Mouse (Mus musculus): ENCODE results near the gene Slc16a10. TPM values are rescaled to one million over a fixed set of nuclear protein-coding genes. Genes with fewer than 3 reads are reported as not detected.

Slc16a10 gene
- polyA plus RNA-seq, 1 experiment, result 59.0 TPM

DNA sequence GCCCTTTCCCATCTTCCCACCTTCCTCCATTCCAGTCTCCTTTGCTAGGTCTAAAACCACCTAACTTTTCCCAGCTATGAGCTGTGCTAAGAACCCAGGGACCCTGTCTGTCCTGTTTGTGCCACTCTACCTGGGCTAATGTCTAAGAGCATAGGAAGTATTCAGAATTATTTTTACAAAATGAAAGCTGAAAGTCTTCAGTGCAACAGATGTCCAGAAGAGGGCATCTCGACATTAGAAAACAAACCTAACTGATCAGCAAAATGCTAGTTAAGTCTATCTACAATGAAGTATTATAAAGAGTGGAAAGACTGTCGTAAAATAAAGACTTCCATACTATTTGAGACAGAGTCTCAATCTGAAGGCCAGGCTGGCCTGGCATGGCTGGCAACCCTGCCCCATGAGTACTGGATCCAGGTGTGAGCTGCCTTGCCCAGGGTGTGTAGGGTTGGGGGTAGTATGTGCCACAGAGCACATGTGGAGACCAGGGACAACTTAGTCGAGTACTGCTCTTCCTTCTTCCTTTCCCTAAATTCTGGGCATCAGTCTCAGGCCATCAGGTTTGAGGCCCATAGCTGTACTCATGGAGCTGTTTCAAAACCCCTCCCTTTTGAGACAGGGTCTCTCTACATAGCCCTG lies 88.7 kb downstream of the Slc16a10 start:
- TF ChIP-seq POLR2A (IDR thresholded peaks at IDR 0.05; ENCODE audit: borderline replicate concordance, low read depth, low read length) (no peak), CTCF (IDR thresholded peaks at IDR 0.05; ENCODE audit: low read depth, low read length) (0 out of 2 replicates have a peak, but pooled peaks have one; percentile 27)

GRCm38 (mm10) chr10:40051997-40052396 lies 90.1 kb downstream of the Slc16a10 start:
- Histone ChIP-seq H3K4me1 (ENCODE audit: control insufficient read depth, insufficient read depth, low read length) (no peaks in the 10 kb centered on the region), H3K27ac (ENCODE audit: insufficient read depth, low read depth, low read length) (no peak overlapping the region), H3K4me3 (ENCODE audit: insufficient read depth, low read length) (no peak overlapping the region)
- no peak for TF ChIP-seq POLR2A (IDR thresholded peaks at IDR 0.05; ENCODE audit: borderline replicate concordance, low read depth, low read length)
- no peak for TF ChIP-seq CTCF (IDR thresholded peaks at IDR 0.05; ENCODE audit: low read depth, low read length)

More for the DNA sequence above, 88.7 kb downstream of the Slc16a10 start:
- Histone ChIP-seq H3K27ac (ENCODE audit: insufficient read depth, low read depth, low read length) (no peak overlapping the region), H3K4me3 (ENCODE audit: insufficient read depth, low read length) (no peak overlapping the region), H3K4me1 (ENCODE audit: control insufficient read depth, insufficient read depth, low read length) (peaks cover 3% of the 10 kb centered on the region)

- no peak overlapping the region for H3K27ac ChIP-seq (ENCODE audit: insufficient read depth, low read depth, low read length)
- no peak for TF ChIP-seq POLR2A (IDR thresholded peaks at IDR 0.05; ENCODE audit: borderline replicate concordance, low read depth, low read length)
- TF ChIP-seq CTCF (IDR thresholded peaks at IDR 0.05; ENCODE audit: low read depth, low read length), result no peak
- H3K4me1 ChIP-seq (ENCODE audit: control insufficient read depth, insufficient read depth, low read length), result no peaks in the 10 kb centered on the region
- no peak overlapping the region for H3K4me3 ChIP-seq (ENCODE audit: insufficient read depth, low read length)
Observed at GRCm38 (mm10) chr10:40050763-40051162, 91.3 kb downstream of the Slc16a10 start.

GRCm38 (mm10) chr10:40041339-40041738 lies 100.7 kb downstream of the Slc16a10 start:
- no peak overlapping the region for H3K27ac ChIP-seq (ENCODE audit: insufficient read depth, low read depth, low read length)
- H3K4me3 ChIP-seq (ENCODE audit: insufficient read depth, low read length), result no peak overlapping the region
- H3K4me1 ChIP-seq (ENCODE audit: control insufficient read depth, insufficient read depth, low read length), result no peaks in the 10 kb centered on the region
- no peak for TF ChIP-seq CTCF (IDR thresholded peaks at IDR 0.05; ENCODE audit: low read depth, low read length)
- no peak for TF ChIP-seq POLR2A (IDR thresholded peaks at IDR 0.05; ENCODE audit: borderline replicate concordance, low read depth, low read length)

DNA sequence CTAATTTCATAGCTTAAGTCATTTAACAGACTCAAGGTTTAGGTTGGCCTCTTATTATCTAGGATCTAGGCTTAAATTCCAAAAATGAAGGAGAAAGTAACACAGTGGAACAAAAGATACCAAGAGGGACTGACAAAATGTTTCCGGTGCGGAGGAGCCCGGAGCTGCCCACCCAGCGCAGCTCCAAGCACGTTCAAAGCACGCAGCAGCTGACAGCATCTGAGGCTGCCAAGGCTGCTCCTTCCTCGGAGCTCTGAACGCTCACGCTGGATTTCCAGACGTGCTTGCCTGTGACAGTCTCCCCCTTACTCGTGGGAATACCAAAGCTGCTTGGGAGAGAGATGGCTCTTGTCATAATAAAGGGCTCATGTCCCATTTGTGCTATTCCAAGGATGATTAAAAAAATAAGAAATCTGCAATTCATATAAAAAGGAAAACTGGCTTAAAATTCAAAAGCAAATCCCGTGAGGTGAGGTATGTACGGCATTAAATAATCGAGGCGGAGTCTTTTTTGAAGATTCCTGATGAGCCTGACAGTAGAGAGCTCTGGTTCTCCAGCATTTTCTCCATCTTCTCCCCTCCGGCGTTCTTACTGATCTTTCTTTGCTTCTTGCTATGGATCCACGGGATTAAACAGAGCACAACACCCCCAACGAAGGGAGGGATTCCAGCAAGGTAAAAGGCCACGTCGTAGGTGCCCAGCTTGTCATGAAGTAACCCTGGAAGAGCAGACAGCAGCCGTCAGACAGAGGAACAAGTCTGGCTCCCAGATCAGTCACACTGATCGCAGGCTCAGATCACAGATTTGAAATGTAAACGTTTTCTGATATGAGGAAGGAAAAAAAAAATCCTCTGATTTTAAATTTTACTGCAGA lies 105.1 kb downstream of the Slc16a10 start:
- no peak overlapping the region for H3K27ac ChIP-seq (ENCODE audit: insufficient read depth, low read depth, low read length)
- H3K4me1 ChIP-seq (ENCODE audit: control insufficient read depth, insufficient read depth, low read length), result no peaks in the 10 kb centered on the region
- no peak for TF ChIP-seq CTCF (IDR thresholded peaks at IDR 0.05; ENCODE audit: low read depth, low read length)
- TF ChIP-seq POLR2A (IDR thresholded peaks at IDR 0.05; ENCODE audit: borderline replicate concordance, low read depth, low read length), result no peak
- H3K4me3 ChIP-seq (ENCODE audit: insufficient read depth, low read length), result no peak overlapping the region

- H3K4me3 ChIP-seq (ENCODE audit: insufficient read depth, low read length), result no peak overlapping the region
- H3K27ac ChIP-seq (ENCODE audit: insufficient read depth, low read depth, low read length), result no peak overlapping the region
- H3K4me1 ChIP-seq (ENCODE audit: control insufficient read depth, insufficient read depth, low read length), result no peaks in the 10 kb centered on the region
- no peak for TF ChIP-seq CTCF (IDR thresholded peaks at IDR 0.05; ENCODE audit: low read depth, low read length)
- TF ChIP-seq POLR2A (IDR thresholded peaks at IDR 0.05; ENCODE audit: borderline replicate concordance, low read depth, low read length), result no peak
Observed at GRCm38 (mm10) chr10:40034956-40035355, 107.1 kb downstream of the Slc16a10 start.

DNA sequence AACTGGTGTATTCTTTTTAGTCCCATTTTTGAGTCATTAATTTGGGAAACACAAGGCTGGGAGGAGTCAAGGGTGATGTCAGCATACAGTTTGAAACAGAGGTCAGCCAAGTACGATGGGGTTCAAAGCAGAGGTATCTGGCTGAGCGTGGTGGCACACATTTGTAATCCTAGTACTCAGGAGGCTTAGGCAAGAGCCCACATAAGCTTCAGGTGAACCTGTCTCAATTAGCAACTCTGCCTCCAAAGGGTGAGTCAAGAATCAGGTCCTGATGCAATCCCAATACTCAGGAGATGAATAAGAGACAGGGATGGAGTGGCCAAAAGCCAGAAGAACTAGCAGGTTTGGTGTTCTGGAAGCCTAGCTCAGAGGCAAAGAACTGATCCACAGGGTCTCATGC lies 109.2 kb downstream of the Slc16a10 start:
- H3K4me1 ChIP-seq (ENCODE audit: control insufficient read depth, insufficient read depth, low read length), result no peaks in the 10 kb centered on the region
- TF ChIP-seq CTCF (IDR thresholded peaks at IDR 0.05; ENCODE audit: low read depth, low read length) (no peak), POLR2A (IDR thresholded peaks at IDR 0.05; ENCODE audit: borderline replicate concordance, low read depth, low read length) (no peak)
- H3K27ac ChIP-seq (ENCODE audit: insufficient read depth, low read depth, low read length), result no peak overlapping the region
- no peak overlapping the region for H3K4me3 ChIP-seq (ENCODE audit: insufficient read depth, low read length)

GRCm38 (mm10) chr10:40030716-40031115 lies 111.3 kb downstream of the Slc16a10 start:
- no peak overlapping the region for H3K27ac ChIP-seq (ENCODE audit: insufficient read depth, low read depth, low read length)
- TF ChIP-seq POLR2A (IDR thresholded peaks at IDR 0.05; ENCODE audit: borderline replicate concordance, low read depth, low read length), result no peak
- no peak for TF ChIP-seq CTCF (IDR thresholded peaks at IDR 0.05; ENCODE audit: low read depth, low read length)
- H3K4me1 ChIP-seq (ENCODE audit: control insufficient read depth, insufficient read depth, low read length), result no peaks in the 10 kb centered on the region
- no peak overlapping the region for H3K4me3 ChIP-seq (ENCODE audit: insufficient read depth, low read length)

GRCm38 (mm10) chr10:40029610-40030009 lies 112.4 kb downstream of the Slc16a10 start:
- Histone ChIP-seq H3K4me3 (ENCODE audit: insufficient read depth, low read length) (no peak overlapping the region), H3K4me1 (ENCODE audit: control insufficient read depth, insufficient read depth, low read length) (peaks cover 3% of the 10 kb centered on the region; the same call in 1 of the 2 replicates), H3K27ac (ENCODE audit: insufficient read depth, low read depth, low read length) (no peak overlapping the region)
- TF ChIP-seq POLR2A (IDR thresholded peaks at IDR 0.05; ENCODE audit: borderline replicate concordance, low read depth, low read length), result no peak
- no peak for TF ChIP-seq CTCF (IDR thresholded peaks at IDR 0.05; ENCODE audit: low read depth, low read length)

DNA sequence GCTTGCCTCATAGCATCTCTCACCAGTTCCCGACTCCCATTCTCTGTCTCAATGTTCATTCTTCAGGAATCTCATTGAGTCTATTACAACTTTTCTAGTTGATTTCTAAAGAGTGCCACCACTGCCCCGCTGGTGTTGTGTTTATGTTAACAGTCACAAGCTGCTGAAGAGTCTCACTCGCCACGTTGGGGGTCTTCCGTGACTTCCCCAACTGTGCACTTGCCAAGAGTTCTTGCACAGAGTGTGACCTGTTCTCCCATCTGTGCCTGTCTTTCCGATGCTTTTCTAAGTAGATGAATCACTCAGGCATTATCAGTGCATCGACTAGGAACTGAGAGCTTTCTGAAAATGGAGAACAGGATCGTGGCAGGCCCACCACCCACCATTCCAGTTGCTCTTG lies 114.0 kb downstream of the Slc16a10 start:
- TF ChIP-seq POLR2A (IDR thresholded peaks at IDR 0.05; ENCODE audit: borderline replicate concordance, low read depth, low read length), result no peak
- TF ChIP-seq CTCF (IDR thresholded peaks at IDR 0.05; ENCODE audit: low read depth, low read length), result no peak
- no peak overlapping the region for H3K4me3 ChIP-seq (ENCODE audit: insufficient read depth, low read length)
- no peak overlapping the region for H3K27ac ChIP-seq (ENCODE audit: insufficient read depth, low read depth, low read length)
- H3K4me1 ChIP-seq (ENCODE audit: control insufficient read depth, insufficient read depth, low read length), result peaks cover 5% of the 10 kb centered on the region; the same call in 1 of the 2 replicates
